Mouse (Mus musculus) midbrain, embryonic 12.5 days (tissue): ENCODE measurements around the gene Zfyve9. TPM values are rescaled to one million over a fixed set of nuclear protein-coding genes. Genes with fewer than 3 reads are reported as not detected.
"Not testable (repeated sequence)": the region's sequence is repeated elsewhere in the genome, so short reads cannot be mapped to it uniquely, and the experiment has no call there.

ENCODE experiments used
- ATAC-seq: fragments of 200-750 bp; cut with Nextera tagmentation; 2 replicates; pipeline ENCODE4 v1.8.0; 2017; ENCODE audit warnings: low read depth, moderate TSS enrichment, moderate library complexity; ENCODE audit not compliant: low FRiP score
- H3K27ac ChIP-seq: fragments of 300-500 bp; sonication (generic); replicated peaks from 2 replicates; pipeline ENCODE4 v1.5.1; 2016; ENCODE audit warnings: mild to moderate bottlenecking
- H3K27me3 ChIP-seq: fragments of 300-500 bp; sonication (generic); 2 replicates; pipeline ENCODE4 v1.6.1; 2016; ENCODE audit warnings: mild to moderate bottlenecking
- H3K36me3 ChIP-seq: fragments of 300-500 bp; sonication (generic); 2 replicates; pipeline ENCODE4 v1.6.1; 2016
- H3K4me1 ChIP-seq: fragments of 300-500 bp; sonication (generic); 2 replicates; pipeline ENCODE4 v1.6.1; 2016
- H3K4me2 ChIP-seq: fragments of 300-500 bp; sonication (generic); replicated peaks from 2 replicates; pipeline ENCODE4 v1.6.1; 2016; ENCODE audit warnings: mild to moderate bottlenecking, moderate library complexity
- H3K4me3 ChIP-seq: fragments of 300-500 bp; sonication (generic); 2 replicates; pipeline ENCODE4 v1.5.1; 2016; ENCODE audit warnings: mild to moderate bottlenecking
- H3K9ac ChIP-seq: fragments of 300-500 bp; sonication (generic); replicated peaks from 2 replicates; pipeline ENCODE4 v1.6.1; 2016; ENCODE audit warnings: mild to moderate bottlenecking, moderate library complexity
- H3K9me3 ChIP-seq: fragments of 300-500 bp; sonication (generic); 2 replicates; pipeline ENCODE4 v1.6.1; 2016; ENCODE audit warnings: mild to moderate bottlenecking
- WGBS: fragments of 180-500 bp; shearing (Covaris S2); methylation state at CpG from one replicate; pipeline ENCODE4 v1.1.7; 2016; 5-methylcytosine and 5-hydroxymethylcytosine counted together
- polyA plus RNA-seq: library from polyadenylated mRNA; unstranded; fragments of >200 nt; fragmentation: Nextera tagmentation; extraction: Ambion mirVana; gene quantifications from 2 replicates; pipeline ENCODE4 v1.2.1, GENCODE M21; 2016

Zfyve9 gene
- polyA plus RNA-seq, 1 experiment from 2014 or later, result 5.7 TPM

GRCm38 (mm10) chr4:108708209-108708608 lies 72.4 kb downstream of the Zfyve9 start:
- no peak overlapping the region for H3K27ac ChIP-seq
- no peak for ATAC-seq
- no peak overlapping the region for H3K9ac ChIP-seq
- H3K9me3 ChIP-seq, result no peaks in the 10 kb centered on the region
- no peaks in the 10 kb centered on the region for H3K4me1 ChIP-seq
- H3K4me2 ChIP-seq, result no peak overlapping the region
- no peak overlapping the region for H3K4me3 ChIP-seq
- WGBS, result 86% methylated on average over 5 of the region's 5 CpGs
- H3K27me3 ChIP-seq, result no peaks in the 10 kb centered on the region
- no peaks in the 10 kb centered on the region for H3K36me3 ChIP-seq

GRCm38 (mm10) chr4:108696934-108697333 lies 83.7 kb downstream of the Zfyve9 start:
- H3K9me3 ChIP-seq, result no peaks in the 10 kb centered on the region
- 0 out of 2 replicates have a peak, but pooled peaks cover 4% of the 10 kb centered on the region for H3K36me3 ChIP-seq
- 55% methylated on average over 3 of the region's 3 CpGs for WGBS
- H3K4me1 ChIP-seq, result no peaks in the 10 kb centered on the region
- H3K27ac ChIP-seq, result no peak overlapping the region
- no peaks in the 10 kb centered on the region for H3K27me3 ChIP-seq
- no peak overlapping the region for H3K4me2 ChIP-seq
- no peak overlapping the region for H3K9ac ChIP-seq
- ATAC-seq, result no peak
- no peak overlapping the region for H3K4me3 ChIP-seq

GRCm38 (mm10) chr4:108691469-108691868 lies 89.1 kb downstream of the Zfyve9 start:
- ATAC-seq, result no peak
- Histone ChIP-seq H3K27ac (no peak overlapping the region), H3K4me1 (no peaks in the 10 kb centered on the region), H3K9ac (no peak overlapping the region), H3K36me3 (peaks cover 13% of the 10 kb centered on the region), H3K9me3 (no peaks in the 10 kb centered on the region), H3K4me3 (no peak overlapping the region), H3K27me3 (no peaks in the 10 kb centered on the region), H3K4me2 (no peak overlapping the region)

GRCm38 (mm10) chr4:108690479-108690878 lies 90.1 kb downstream of the Zfyve9 start:
- H3K27ac ChIP-seq, result no peak overlapping the region
- no peak overlapping the region for H3K9ac ChIP-seq
- H3K9me3 ChIP-seq, result no peaks in the 10 kb centered on the region
- WGBS, result 98% methylated on average over 3 of the region's 3 CpGs
- no peaks in the 10 kb centered on the region for H3K4me1 ChIP-seq
- no peaks in the 10 kb centered on the region for H3K27me3 ChIP-seq
- H3K36me3 ChIP-seq, result peaks cover 13% of the 10 kb centered on the region
- H3K4me3 ChIP-seq, result no peak overlapping the region
- no peak overlapping the region for H3K4me2 ChIP-seq
- ATAC-seq, result no peak

GRCm38 (mm10) chr4:108687098-108687497 lies 93.5 kb downstream of the Zfyve9 start:
- peaks cover 10% of the 10 kb centered on the region for H3K36me3 ChIP-seq
- 83% methylated on average over 6 of the region's 7 CpGs for WGBS

GRCm38 (mm10) chr4:108686156-108686555 lies 94.4 kb downstream of the Zfyve9 start:
- WGBS, result 39% methylated on average over 3 of the region's 3 CpGs
- Histone ChIP-seq H3K9ac (no peak overlapping the region), H3K36me3 (peaks cover 3% of the 10 kb centered on the region; the same call in 1 of the 2 replicates), H3K4me3 (no peak overlapping the region), H3K27ac (no peak overlapping the region), H3K4me2 (no peak overlapping the region), H3K4me1 (no peaks in the 10 kb centered on the region), H3K9me3 (no peaks in the 10 kb centered on the region), H3K27me3 (no peaks in the 10 kb centered on the region)
- ATAC-seq, result no peak

More at GRCm38 (mm10) chr4:108687098-108687497, 93.5 kb downstream of the Zfyve9 start:
- not testable (repeated sequence) for H3K9me3 ChIP-seq, ATAC-seq, H3K9ac ChIP-seq, H3K4me1 ChIP-seq, H3K27ac ChIP-seq, H3K4me3 ChIP-seq, H3K27me3 ChIP-seq, H3K4me2 ChIP-seq

GRCm38 (mm10) chr4:108664407-108664806 lies 116.2 kb downstream of the Zfyve9 start:
- Histone ChIP-seq H3K4me2 (no peak overlapping the region), H3K27me3 (no peaks in the 10 kb centered on the region), H3K27ac (no peak overlapping the region), H3K4me3 (no peak overlapping the region), H3K4me1 (no peaks in the 10 kb centered on the region), H3K9ac (no peak overlapping the region), H3K36me3 (peaks cover 14% of the 10 kb centered on the region; the same call in 1 of the 2 replicates), H3K9me3 (no peaks in the 10 kb centered on the region)
- no peak for ATAC-seq
- 75% methylated on average over 2 of the region's 2 CpGs for WGBS

- Histone ChIP-seq H3K27ac (no peak overlapping the region), H3K4me2 (no peak overlapping the region), H3K27me3 (no peaks in the 10 kb centered on the region), H3K4me1 (0 out of 2 replicates have a peak, but pooled peaks cover 6% of the 10 kb centered on the region), H3K36me3 (peaks cover 61% of the 10 kb centered on the region), H3K9me3 (no peaks in the 10 kb centered on the region), H3K9ac (no peak overlapping the region), H3K4me3 (no peak overlapping the region)
- no peak for ATAC-seq
- WGBS, result 85% methylated on average over 5 of the region's 5 CpGs
These were observed 141.8 kb downstream of the Zfyve9 start for GRCm38 (mm10) chr4:108638752-108639151.

- H3K4me1 ChIP-seq, result 0 out of 2 replicates have a peak, but pooled peaks cover 6% of the 10 kb centered on the region
- no peak overlapping the region for H3K9ac ChIP-seq
- no peaks in the 10 kb centered on the region for H3K27me3 ChIP-seq
- no peak overlapping the region for H3K4me2 ChIP-seq
- H3K36me3 ChIP-seq, result peaks cover 62% of the 10 kb centered on the region
- no peak for ATAC-seq
- 88% methylated on average over 3 of the region's 3 CpGs for WGBS
- no peak overlapping the region for H3K4me3 ChIP-seq
- H3K27ac ChIP-seq, result no peak overlapping the region
- H3K9me3 ChIP-seq, result no peaks in the 10 kb centered on the region
These were observed 142.9 kb downstream of the Zfyve9 start for GRCm38 (mm10) chr4:108637721-108638120.

- no peak overlapping the region for H3K4me3 ChIP-seq
- 0 out of 2 replicates have a peak, but pooled peaks cover 6% of the 10 kb centered on the region for H3K4me1 ChIP-seq
- ATAC-seq, result no peak
- H3K27ac ChIP-seq, result no peak overlapping the region
- no peaks in the 10 kb centered on the region for H3K27me3 ChIP-seq
- H3K9ac ChIP-seq, result no peak overlapping the region
- H3K36me3 ChIP-seq, result peaks cover 71% of the 10 kb centered on the region
- no peaks in the 10 kb centered on the region for H3K9me3 ChIP-seq
- H3K4me2 ChIP-seq, result no peak overlapping the region
These were observed 145.5 kb downstream of the Zfyve9 start for GRCm38 (mm10) chr4:108635101-108635500.

GRCm38 (mm10) chr4:108634696-108635095 lies 145.9 kb downstream of the Zfyve9 start:
- 62% methylated on average over 4 of the region's 4 CpGs for WGBS
- Histone ChIP-seq H3K4me3 (no peak overlapping the region), H3K9ac (no peak overlapping the region), H3K4me1 (0 out of 2 replicates have a peak, but pooled peaks cover 6% of the 10 kb centered on the region), H3K4me2 (no peak overlapping the region), H3K9me3 (no peaks in the 10 kb centered on the region), H3K27me3 (no peaks in the 10 kb centered on the region), H3K27ac (no peak overlapping the region), H3K36me3 (peaks cover 75% of the 10 kb centered on the region)
- no peak for ATAC-seq

- no peak overlapping the region for H3K4me3 ChIP-seq
- no peaks in the 10 kb centered on the region for H3K9me3 ChIP-seq
- H3K4me2 ChIP-seq, result no peak overlapping the region
- no peak for ATAC-seq
- 74% methylated on average over 12 of the region's 12 CpGs for WGBS
- no peak overlapping the region for H3K9ac ChIP-seq
- peaks cover 81% of the 10 kb centered on the region for H3K36me3 ChIP-seq
- 0 out of 2 replicates have a peak, but pooled peaks cover 6% of the 10 kb centered on the region for H3K4me1 ChIP-seq
- H3K27me3 ChIP-seq, result no peaks in the 10 kb centered on the region
- H3K27ac ChIP-seq, result peak overlapping the region; percentile 12; the same call in 1 of the 2 replicates
These were observed 146.9 kb downstream of the Zfyve9 start for GRCm38 (mm10) chr4:108633703-108634102.

GRCm38 (mm10) chr4:108631616-108632015 lies 149.0 kb downstream of the Zfyve9 start:
- Histone ChIP-seq H3K4me2 (no peak overlapping the region), H3K36me3 (peaks cover 91% of the 10 kb centered on the region), H3K27me3 (no peaks in the 10 kb centered on the region), H3K9me3 (no peaks in the 10 kb centered on the region), H3K9ac (no peak overlapping the region), H3K4me1 (0 out of 2 replicates have a peak, but pooled peaks cover 6% of the 10 kb centered on the region), H3K27ac (no peak overlapping the region), H3K4me3 (no peak overlapping the region)
- no peak for ATAC-seq
- WGBS, result 98% methylated on average over 4 of the region's 4 CpGs
